In the genomic region with DNA sequence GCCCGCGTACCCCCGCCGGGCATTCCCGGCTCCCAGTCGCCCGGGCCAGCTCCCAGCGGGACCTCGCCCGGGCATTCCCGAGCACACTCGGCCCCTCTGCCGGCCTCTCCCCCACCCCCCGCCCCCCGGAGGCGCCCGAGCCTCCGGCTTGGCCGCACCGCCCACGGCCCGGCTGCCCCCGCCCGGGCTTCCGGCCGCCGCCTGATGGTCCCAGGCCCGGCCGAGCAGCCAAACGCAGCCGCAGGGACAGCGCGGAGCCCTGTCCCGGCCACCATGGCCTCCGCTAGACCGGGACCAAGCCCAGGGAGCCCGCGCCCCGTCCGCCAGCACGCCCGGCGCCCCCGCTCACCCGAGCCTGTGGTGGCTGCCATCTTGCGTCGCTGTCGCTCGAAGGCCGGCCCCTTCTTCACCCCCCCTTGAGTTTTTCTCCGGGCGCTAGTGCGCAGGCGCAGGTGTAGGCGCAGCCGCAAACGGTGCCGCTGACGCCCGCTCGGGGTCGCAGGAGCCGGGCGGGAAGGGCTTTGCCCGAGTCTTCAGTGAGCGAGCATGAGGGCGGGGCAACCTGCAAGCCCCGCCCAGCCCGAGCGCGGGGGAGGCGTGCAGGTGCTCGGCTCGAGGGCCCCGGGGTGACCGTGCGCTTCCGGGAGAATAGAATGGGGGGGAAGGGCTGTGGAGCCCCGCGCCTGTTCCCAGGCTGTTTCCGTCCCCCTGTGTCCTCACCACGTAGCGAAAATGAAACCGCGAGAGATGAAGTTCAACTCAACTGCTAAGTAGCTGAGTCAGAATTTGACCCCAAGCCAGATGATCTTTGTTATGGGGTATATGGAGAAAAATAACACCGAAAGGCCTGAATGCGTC, we compare ENCODE assay signal across 8 mouse cellular contexts. TPM values are rescaled to one million over a fixed set of nuclear protein-coding genes. Genes with fewer than 3 reads are reported as not detected.
DNase-seq lines count a peak whose midpoint lies in the region; ATAC-seq lines count a peak whose summit lies in the region.

A gene (minus strand): TSS at position 505 of the 858 bp plus-strand sequence.

- peak within 1 kb of the TSS; percentile 92 for H3K27ac ChIP-seq in hindbrain, embryonic 12.5 days

- H3K9me3 ChIP-seq in hindbrain, embryonic 12.5 days (replicated peaks), result no peaks in the 10 kb centered on the region

- 0 out of 2 replicates have a peak, but pooled peaks cover 11% of the 10 kb centered on the region for H3K36me3 ChIP-seq in hindbrain, embryonic 12.5 days

- peak; percentile 99 for DNase-seq in Muller cell, postnatal 12 days (ENCODE audit: inconsistent ontology term)
- peak; percentile 99 for DNase-seq in cerebellum, adult 9-11 months
- peak; percentile 94 to 97 for DNase-seq in frontal cortex, postnatal 10 days (ENCODE audit: low spot score in 2 of 2)
- peak; percentile 97 to 98 for DNase-seq in layer of hippocampus, postnatal 14 days (ENCODE audit: low spot score in 2 of 2)
- DNase-seq in lung, postnatal 14 days, result peak; percentile 96
- DNase-seq in retina, adult 2 months (ENCODE audit: low read depth, low spot score), result peak; percentile 98
- peak; percentile 99 to 100 for DNase-seq in thymus, postnatal 36 days

- H3K4me1 ChIP-seq in hindbrain, embryonic 12.5 days, result peaks cover 50% of the 10 kb centered on the region

- H3K4me3 ChIP-seq in hindbrain, embryonic 12.5 days, result peak within 1 kb of the TSS; percentile 95

- peak within 1 kb of the TSS; percentile 95 for H3K4me2 ChIP-seq in hindbrain, embryonic 12.5 days (replicated peaks)

- peak; percentile 80 for ATAC-seq in hindbrain, embryonic 12.5 days (ENCODE audit: low FRiP score)

- WGBS in hindbrain, embryonic 12.5 days, result 1% methylated on average over 70 of the region's 87 CpGs

- H3K9ac ChIP-seq in hindbrain, embryonic 12.5 days, result peak within 1 kb of the TSS; percentile 98

- no peaks in the 10 kb centered on the region for H3K27me3 ChIP-seq in hindbrain, embryonic 12.5 days

RNA-seq across cellular contexts. Expression of the gene that starts here (rescaled TPM):
- 290 and 291 TPM in 2 replicates for polyA plus RNA-seq in hindbrain, embryonic 12.5 days (2016; fragmentation: Nextera tagmentation; extraction: Ambion mirVana)
- 100 to 1,000 TPM; 242 to 247 TPM for total RNA-seq in layer of hippocampus, postnatal 14 days (2021)

Comparison
In these comparisons a context has a peak if more than half of its experiments do, and no peak if none do; other contexts are left out.
1. Peak in every context shown above with its lines: DNase-seq, ATAC-seq, H3K4me3 ChIP-seq and H3K27ac ChIP-seq.